Mouse (Mus musculus) heart, embryonic 15.5 days (tissue): ENCODE measurements around the gene Pcgf2. TPM values are rescaled to one million over a fixed set of nuclear protein-coding genes. Genes with fewer than 3 reads are reported as not detected.
A peak's percentile ranks its signal among the peaks of the same experiment; 100 is the strongest.
"Not testable (repeated sequence)": the region's sequence is repeated elsewhere in the genome, so short reads cannot be mapped to it uniquely, and the experiment has no call there.

Experiments
- ATAC-seq: fragments of 200-750 bp; cut with Nextera tagmentation; replicated peaks from 2 replicates; pipeline ENCODE4 v1.8.0; 2017; ENCODE audit warnings: low read depth, moderate TSS enrichment; ENCODE audit not compliant: insufficient number of reproducible peaks, insufficient read depth, low FRiP score
- H3K27ac ChIP-seq: fragments of 300-500 bp; sonication (generic); 2 replicates; pipeline ENCODE4 v1.5.1; 2015; ENCODE audit warnings: mild to moderate bottlenecking, inconsistent platforms
- H3K27me3 ChIP-seq: fragments of 300-500 bp; sonication (generic); 2 replicates; pipeline ENCODE4 v1.6.1; 2015; ENCODE audit warnings: inconsistent platforms
- H3K36me3 ChIP-seq: fragments of 300-500 bp; sonication (generic); 2 replicates; pipeline ENCODE4 v1.6.1; 2015; ENCODE audit warnings: mild to moderate bottlenecking, inconsistent platforms
- H3K4me1 ChIP-seq: fragments of 300-500 bp; sonication (generic); replicated peaks from 2 replicates; pipeline ENCODE4 v1.6.1; 2015; ENCODE audit warnings: inconsistent platforms
- H3K4me2 ChIP-seq: fragments of 300-500 bp; sonication (generic); 2 replicates; pipeline ENCODE4 v1.6.1; 2015; ENCODE audit warnings: inconsistent platforms, mild to moderate bottlenecking, moderate library complexity
- H3K4me3 ChIP-seq: fragments of 300-500 bp; sonication (generic); 2 replicates; pipeline ENCODE4 v1.5.1; 2015; ENCODE audit warnings: mild to moderate bottlenecking, inconsistent platforms
- H3K9ac ChIP-seq: fragments of 300-500 bp; sonication (generic); 2 replicates; pipeline ENCODE4 v1.6.1; 2015; ENCODE audit warnings: mild to moderate bottlenecking, inconsistent platforms
- H3K9me3 ChIP-seq: fragments of 300-500 bp; sonication (generic); replicated peaks from 2 replicates; pipeline ENCODE4 v1.6.1; 2016; ENCODE audit warnings: inconsistent platforms
- WGBS: fragments of 180-500 bp; shearing (Covaris S2); methylation state at CpG from one replicate; pipeline ENCODE4 v1.1.7; 2015; ENCODE audit warnings: mixed read lengths; 5-methylcytosine and 5-hydroxymethylcytosine counted together
- polyA plus RNA-seq: library from polyadenylated mRNA; unstranded; fragments of >200 nt; fragmentation: Nextera tagmentation; extraction: Ambion mirVana; gene quantifications from 2 replicates; pipeline ENCODE4 v1.2.1, GENCODE M21; 2015

Pcgf2 gene
- polyA plus RNA-seq, 1 experiment from 2014 or later: 10.9 TPM

GRCm38 (mm10) chr11:97717369-97718280, 17.3 kb upstream of the Pcgf2 start:
- peaks cover 55% of the 10 kb centered on the region for H3K36me3 ChIP-seq

GRCm38 (mm10) chr11:97716021-97716420, 15.7 kb upstream of the Pcgf2 start:
- no peak for ATAC-seq
- Histone ChIP-seq H3K27ac (no peak overlapping the region), H3K4me2 (no peak overlapping the region), H3K4me1 (peaks cover 16% of the 10 kb centered on the region), H3K36me3 (peaks cover 55% of the 10 kb centered on the region), H3K4me3 (no peak overlapping the region), H3K27me3 (no peaks in the 10 kb centered on the region), H3K9ac (0 out of 2 replicates have a peak overlapping the region, but pooled peaks have one; percentile 16), H3K9me3 (no peaks in the 10 kb centered on the region)
- WGBS: 73% methylated on average over 8 of the region's 8 CpGs

More at GRCm38 (mm10) chr11:97717369-97718280, 17.3 kb upstream of the Pcgf2 start:
- Histone ChIP-seq H3K9ac (no peak overlapping the region), H3K27ac (no peak overlapping the region), H3K27me3 (no peaks in the 10 kb centered on the region), H3K4me3 (no peak overlapping the region), H3K4me2 (no peak overlapping the region), H3K9me3 (no peaks in the 10 kb centered on the region), H3K4me1 (peaks cover 16% of the 10 kb centered on the region)
- WGBS: 84% methylated on average over 26 of the region's 26 CpGs
- no peak for ATAC-seq

GRCm38 (mm10) chr11:97714784-97715760, 14.8 kb upstream of the Pcgf2 start:
- Histone ChIP-seq H3K27ac (no peak overlapping the region), H3K4me1 (peaks cover 16% of the 10 kb centered on the region), H3K4me3 (no peak overlapping the region), H3K27me3 (no peaks in the 10 kb centered on the region), H3K36me3 (peaks cover 45% of the 10 kb centered on the region), H3K9me3 (no peaks in the 10 kb centered on the region), H3K4me2 (no peak overlapping the region), H3K9ac (no peak overlapping the region)
- ATAC-seq: no peak; the same call in 1 of the 2 replicates
- WGBS: 69% methylated on average over 14 of the region's 14 CpGs

- H3K4me3 ChIP-seq: no peak overlapping the region
- 96% methylated on average over 3 of the region's 3 CpGs for WGBS
Observed at GRCm38 (mm10) chr11:97714356-97714755, 14.1 kb upstream of the Pcgf2 start.

GRCm38 (mm10) chr11:97713896-97714295, 13.6 kb upstream of the Pcgf2 start:
- WGBS: 64% methylated on average over 8 of the region's 8 CpGs
- no peak for ATAC-seq
- Histone ChIP-seq H3K4me2 (no peak overlapping the region), H3K27ac (0 out of 2 replicates have a peak overlapping the region, but pooled peaks have one; percentile 9), H3K9ac (no peak overlapping the region), H3K9me3 (no peaks in the 10 kb centered on the region), H3K4me1 (peaks cover 16% of the 10 kb centered on the region), H3K36me3 (peaks cover 39% of the 10 kb centered on the region), H3K27me3 (no peaks in the 10 kb centered on the region), H3K4me3 (no peak overlapping the region)

More at GRCm38 (mm10) chr11:97714356-97714755, 14.1 kb upstream of the Pcgf2 start:
- Histone ChIP-seq H3K9me3 (no peaks in the 10 kb centered on the region), H3K27me3 (no peaks in the 10 kb centered on the region), H3K36me3 (peaks cover 39% of the 10 kb centered on the region), H3K4me2 (no peak overlapping the region), H3K27ac (peak overlapping the region; percentile 9; the same call in 1 of the 2 replicates), H3K9ac (no peak overlapping the region), H3K4me1 (peaks cover 16% of the 10 kb centered on the region)
- no peak for ATAC-seq

GRCm38 (mm10) chr11:97712286-97712685, 12.0 kb upstream of the Pcgf2 start:
- no peaks in the 10 kb centered on the region for H3K27me3 ChIP-seq
- 90% methylated on average over 15 of the region's 15 CpGs for WGBS
- peaks cover 16% of the 10 kb centered on the region for H3K4me1 ChIP-seq
- H3K9me3 ChIP-seq: no peaks in the 10 kb centered on the region
- H3K27ac ChIP-seq: no peak overlapping the region
- ATAC-seq: no peak
- H3K4me2 ChIP-seq: no peak overlapping the region
- no peak overlapping the region for H3K4me3 ChIP-seq
- H3K36me3 ChIP-seq: peaks cover 46% of the 10 kb centered on the region
- no peak overlapping the region for H3K9ac ChIP-seq

GRCm38 (mm10) chr11:97711200-97711900, 11.1 kb upstream of the Pcgf2 start:
- H3K27me3 ChIP-seq: no peaks in the 10 kb centered on the region
- H3K4me3 ChIP-seq: no peak overlapping the region
- no peak overlapping the region for H3K9ac ChIP-seq
- WGBS: 78% methylated on average over 13 of the region's 13 CpGs
- H3K4me1 ChIP-seq: peaks cover 16% of the 10 kb centered on the region
- no peak for ATAC-seq
- H3K9me3 ChIP-seq: no peaks in the 10 kb centered on the region
- no peak overlapping the region for H3K4me2 ChIP-seq
- H3K36me3 ChIP-seq: peaks cover 52% of the 10 kb centered on the region
- H3K27ac ChIP-seq: no peak overlapping the region

- Histone ChIP-seq H3K36me3 (peaks cover 62% of the 10 kb centered on the region), H3K4me1 (peaks cover 14% of the 10 kb centered on the region)
- not testable (repeated sequence) for H3K27ac ChIP-seq, H3K27me3 ChIP-seq, H3K4me2 ChIP-seq, H3K9ac ChIP-seq, ATAC-seq, H3K9me3 ChIP-seq, H3K4me3 ChIP-seq
- WGBS: 83% methylated on average over 2 of the region's 2 CpGs
Observed at GRCm38 (mm10) chr11:97710067-97710466, 9.8 kb upstream of the Pcgf2 start.

- Histone ChIP-seq H3K4me1 (peaks cover 28% of the 10 kb centered on the region), H3K36me3 (peaks cover 32% of the 10 kb centered on the region), H3K9ac (peak within 1 kb of the TSS; percentile 87), H3K27ac (peak within 1 kb of the TSS; percentile 100), H3K4me2 (peak within 1 kb of the TSS; percentile 98), H3K27me3 (no peaks in the 10 kb centered on the region), H3K4me3 (peak within 1 kb of the TSS; percentile 86), H3K9me3 (no peaks in the 10 kb centered on the region)
- under 1% methylated on average over 35 of the region's 35 CpGs for WGBS
- peak; percentile 86 for ATAC-seq
Observed at GRCm38 (mm10) chr11:97703039-97703826, 2.9 kb upstream of the Pcgf2 start, which contains the start of gene Psmb3. Psmb3 (plus strand) TSS chr11:97703399.

- Histone ChIP-seq H3K27me3 (no peaks in the 10 kb centered on the region), H3K4me1 (peaks cover 37% of the 10 kb centered on the region), H3K9me3 (no peaks in the 10 kb centered on the region), H3K4me2 (peak overlapping the region; percentile 98), H3K27ac (peak overlapping the region; percentile 100), H3K4me3 (peak overlapping the region; percentile 86), H3K36me3 (peaks cover 23% of the 10 kb centered on the region), H3K9ac (peak overlapping the region; percentile 71)
- no peak for ATAC-seq
- WGBS: under 1% methylated on average over 24 of the region's 24 CpGs
Observed at GRCm38 (mm10) chr11:97702393-97702745, 2.1 kb upstream of the Pcgf2 start.
